Mouse (Mus musculus): ENCODE data around the gene Igsf3.

Igsf3 gene

DNA sequence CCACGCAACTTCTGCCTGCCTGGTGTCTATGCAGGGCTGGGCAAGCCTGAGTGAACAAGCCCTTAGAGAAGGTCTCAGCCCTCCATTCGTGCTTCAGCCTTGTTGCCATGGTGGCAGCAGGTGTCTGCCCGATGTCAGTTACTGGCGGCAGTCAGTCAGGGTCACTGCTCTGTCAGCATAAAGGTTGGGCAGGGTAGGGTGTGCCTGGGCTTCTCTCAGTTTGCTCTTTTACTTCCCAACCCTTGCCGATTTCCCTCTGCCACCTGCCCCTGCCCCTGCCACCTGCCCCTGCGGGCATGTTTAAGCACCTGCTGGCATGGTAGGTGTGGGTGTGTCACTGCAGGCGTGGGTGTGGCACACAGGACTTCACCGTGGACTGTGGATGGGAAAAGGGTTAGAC is 67.6 kb downstream of the Igsf3 start:
- no peak for DNase-seq (ENCODE audit: low spot score in 2 of 2)

GRCm38 (mm10) chr3:101447239-101447638 is 70.4 kb downstream of the Igsf3 start:
- DNase-seq (ENCODE audit: low spot score in 2 of 2): no peak

GRCm38 (mm10) chr3:101448765-101449164 is 71.9 kb downstream of the Igsf3 start:
- DNase-seq (ENCODE audit: low spot score in 2 of 2): no peak

DNA sequence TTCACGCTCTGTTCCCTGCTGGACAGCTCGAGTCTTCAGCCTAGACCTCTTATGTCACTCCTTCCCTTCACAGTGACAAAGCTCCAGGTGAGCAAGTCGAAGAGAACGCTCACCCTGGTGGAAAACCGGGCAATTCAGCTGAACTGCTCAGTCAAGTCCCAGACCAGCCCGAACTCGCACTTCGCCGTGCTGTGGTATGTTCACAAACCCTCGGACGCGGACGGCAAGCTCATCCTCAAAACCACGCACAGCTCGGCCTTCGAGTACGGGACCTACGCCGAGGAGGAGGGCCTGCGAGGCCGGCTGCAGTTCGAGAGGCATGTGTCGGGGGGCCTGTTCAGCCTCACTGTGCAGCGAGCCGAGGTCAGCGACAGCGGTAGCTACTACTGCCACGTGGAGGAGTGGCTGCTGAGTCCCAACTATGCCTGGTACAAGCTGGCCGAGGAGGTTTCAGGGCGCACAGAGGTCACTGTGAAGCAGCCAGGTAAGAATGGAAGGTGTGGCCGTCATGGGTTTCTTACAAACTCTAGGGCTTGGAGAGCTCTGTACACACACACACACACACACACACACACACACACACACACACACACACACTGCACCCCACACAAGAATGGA is 74.0 kb downstream of the Igsf3 start:
- DNase-seq (ENCODE audit: low spot score in 2 of 2): no peak

DNA sequence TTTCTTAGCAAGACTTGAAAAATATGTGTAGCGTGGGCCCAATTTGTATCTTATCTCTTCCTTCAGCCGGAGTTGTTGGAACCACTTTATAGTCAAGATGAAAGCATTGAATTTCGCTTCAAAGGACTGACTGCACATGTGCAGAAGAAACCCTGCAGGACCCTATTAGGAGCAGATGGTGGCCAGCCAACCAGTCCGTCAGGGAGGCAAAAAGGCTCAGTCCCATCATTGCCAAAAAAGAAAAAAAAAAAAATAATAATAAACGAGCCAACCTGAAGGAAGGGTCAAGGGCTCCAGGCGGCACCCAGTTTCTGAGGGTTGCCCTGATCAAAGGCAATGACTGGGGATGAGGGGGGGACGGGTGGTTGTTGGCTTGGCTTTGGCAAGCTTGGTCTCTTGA is 83.7 kb downstream of the Igsf3 start:
- no peak for DNase-seq (ENCODE audit: low spot score in 2 of 2)

DNA sequence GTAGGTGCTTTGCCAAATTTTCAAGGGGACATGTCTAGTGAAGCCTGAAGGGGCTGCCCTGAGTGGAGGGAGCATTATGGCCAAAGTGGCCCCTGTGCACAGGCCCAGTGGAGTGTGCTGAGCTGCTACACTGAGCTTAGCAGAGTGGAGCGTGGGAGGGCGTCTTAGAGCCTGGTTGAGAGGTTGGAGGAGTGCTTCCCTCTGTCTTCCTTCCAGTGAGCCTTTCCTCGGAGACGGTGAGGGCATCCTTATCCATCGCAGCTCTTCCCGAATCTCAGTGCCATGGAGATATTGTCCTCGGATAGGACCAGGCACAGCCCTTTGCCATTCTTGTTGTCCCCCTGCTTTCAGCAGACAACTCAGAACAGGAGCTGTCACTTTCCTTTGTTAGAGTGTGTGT is 84.2 kb downstream of the Igsf3 start:
- no peak for DNase-seq (ENCODE audit: low spot score in 2 of 2)

DNA sequence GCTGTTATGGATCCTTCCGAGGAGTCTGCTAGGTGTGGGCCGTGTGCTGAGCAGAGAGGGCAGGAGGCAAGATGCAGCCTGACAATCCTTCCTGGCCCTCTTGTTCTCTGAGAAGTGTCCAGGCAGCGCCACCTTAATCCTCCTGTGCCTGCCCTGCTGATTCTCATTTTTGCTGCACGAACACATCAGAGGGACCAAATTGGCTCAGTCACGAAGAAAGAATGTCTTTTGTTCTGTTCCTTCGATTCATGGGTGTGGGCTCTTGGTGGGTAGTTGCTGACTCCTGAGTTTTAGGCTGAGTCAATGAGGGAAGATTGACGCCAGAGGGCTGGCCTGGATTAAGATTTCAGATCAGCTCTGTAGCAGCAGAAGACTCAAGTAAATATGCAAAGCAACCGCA is 84.9 kb downstream of the Igsf3 start:
- no peak for DNase-seq (ENCODE audit: low spot score in 2 of 2)

GRCm38 (mm10) chr3:101462294-101462693 is 85.4 kb downstream of the Igsf3 start:
- peak; percentile 72 to 87 for DNase-seq (ENCODE audit: low spot score in 2 of 2)

DNA sequence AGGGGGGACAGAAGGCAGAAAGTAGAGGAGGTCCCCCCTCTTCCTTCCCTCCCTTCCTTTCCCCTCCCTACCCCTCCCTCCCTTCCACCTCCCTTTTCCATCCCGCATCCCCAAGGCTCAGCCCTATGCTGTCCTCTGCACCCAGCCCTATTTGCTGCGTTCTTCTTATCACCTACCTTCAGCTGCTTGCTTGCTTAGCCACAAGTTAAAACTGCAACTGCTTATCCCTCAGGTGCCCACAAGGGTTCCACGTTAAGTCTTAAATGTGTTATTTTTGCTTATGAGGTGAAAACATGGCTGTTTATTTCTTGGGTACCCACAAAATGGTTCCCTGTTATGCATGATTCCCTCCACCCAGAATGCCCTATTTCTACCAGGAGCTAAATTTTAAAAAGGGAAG is 86.6 kb downstream of the Igsf3 start:
- DNase-seq (ENCODE audit: low spot score in 2 of 2): no peak

- DNase-seq (ENCODE audit: low spot score in 2 of 2): no peak
These were observed 92.8 kb downstream of the Igsf3 start for GRCm38 (mm10) chr3:101469675-101470074.

GRCm38 (mm10) chr3:101471881-101472280 is 95.0 kb downstream of the Igsf3 start:
- DNase-seq (ENCODE audit: low spot score in 2 of 2): no peak

DNA sequence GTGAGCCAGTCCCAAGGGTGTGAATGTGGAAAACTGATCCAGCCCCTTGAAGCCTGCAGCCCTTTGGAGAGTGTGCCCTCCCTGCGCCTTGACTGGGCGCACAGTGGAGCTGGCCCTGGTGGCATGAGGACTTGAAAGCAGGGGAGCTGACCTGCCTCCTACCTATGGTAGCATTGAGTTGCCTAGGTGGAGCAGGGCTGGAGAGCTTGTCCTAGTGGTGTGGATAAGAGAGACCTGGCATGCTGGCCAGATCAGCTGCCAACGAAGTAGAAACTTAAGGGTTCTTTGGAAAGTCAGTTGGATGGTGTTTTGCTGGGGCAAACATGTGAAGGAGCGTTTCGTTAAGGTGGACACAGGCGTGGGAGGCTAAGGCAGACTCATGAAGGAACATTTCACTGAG is 105.1 kb downstream of the Igsf3 start:
- no peak for DNase-seq (ENCODE audit: low spot score in 2 of 2)

GRCm38 (mm10) chr3:101483256-101483983 is 106.5 kb downstream of the Igsf3 start:
- no peak for DNase-seq (ENCODE audit: low spot score in 2 of 2)

DNA sequence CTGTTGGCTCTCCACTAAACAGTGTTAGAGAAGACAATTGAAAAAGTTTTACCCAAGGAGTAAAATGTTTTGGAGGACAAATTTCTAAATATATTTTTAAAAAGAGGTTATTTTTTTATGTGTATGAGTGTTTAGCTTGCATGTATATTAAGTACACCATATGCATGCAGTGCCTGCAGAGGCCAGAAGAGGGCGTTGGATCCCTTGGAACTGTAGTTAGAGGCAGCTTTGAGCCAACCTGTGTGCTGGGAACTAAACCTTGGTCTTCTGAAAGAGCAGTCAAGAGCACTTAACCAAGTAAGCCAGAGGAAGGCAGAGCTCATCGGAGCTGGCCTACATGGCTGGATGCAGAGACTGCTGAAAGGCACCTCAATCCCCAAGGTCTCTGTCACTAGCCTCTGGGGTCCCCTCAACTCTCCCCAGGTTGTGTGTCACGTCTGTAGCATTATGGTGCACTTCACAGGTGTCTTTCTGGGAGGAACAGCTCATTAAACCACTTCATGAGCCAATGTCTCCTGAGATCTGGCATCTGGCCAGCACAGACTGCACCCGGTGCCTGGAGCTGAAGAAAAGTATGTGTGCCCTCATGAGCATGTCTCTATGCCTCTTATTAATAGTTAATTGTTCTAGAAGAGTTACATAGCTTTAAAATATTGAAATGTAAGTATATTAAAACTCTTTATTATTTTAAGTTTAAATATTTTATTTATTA is 109.3 kb downstream of the Igsf3 start:
- DNase-seq (ENCODE audit: low spot score in 2 of 2): no peak

DNA sequence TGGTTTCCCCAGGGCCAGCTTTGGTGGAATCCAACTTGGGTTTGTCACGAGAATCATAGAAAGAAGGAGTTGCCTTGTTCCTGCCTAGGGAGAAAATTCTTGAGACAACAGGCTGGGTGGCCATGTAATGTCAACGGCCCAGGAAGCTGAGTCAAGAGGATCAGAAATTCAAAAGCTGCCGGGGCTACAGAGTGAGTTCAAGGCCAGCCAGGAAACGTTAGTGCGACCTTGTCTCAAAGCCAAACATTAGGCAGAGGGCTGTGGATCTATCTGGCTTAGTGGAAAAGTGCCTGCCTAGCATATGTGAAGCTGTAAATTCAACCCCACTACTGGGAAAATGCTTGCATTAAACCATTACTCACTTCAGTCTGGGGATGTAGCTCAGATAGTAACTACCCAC is 110.6 kb downstream of the Igsf3 start:
- DNase-seq (ENCODE audit: low spot score in 2 of 2): no peak

DNA sequence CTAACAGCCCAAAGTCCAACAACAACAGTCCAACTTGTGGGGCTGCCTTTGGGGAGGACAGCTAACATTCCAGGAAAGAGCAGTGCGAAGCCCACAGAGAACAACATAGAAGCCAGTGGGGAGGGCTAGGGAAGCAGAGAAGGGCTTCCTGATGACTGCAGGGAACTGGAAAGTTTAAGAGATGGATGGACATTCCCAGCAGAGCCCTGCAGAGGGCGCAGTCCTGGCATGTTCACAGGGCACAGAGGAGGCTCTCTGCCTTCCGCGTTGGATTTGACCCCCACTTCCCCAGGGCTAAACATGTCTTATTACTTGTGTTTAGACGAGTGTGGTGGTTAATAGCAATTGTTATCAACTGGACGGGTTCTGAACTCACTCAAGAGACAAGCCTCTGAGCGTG is 111.3 kb downstream of the Igsf3 start:
- DNase-seq (ENCODE audit: low spot score in 2 of 2): no peak

- DNase-seq (ENCODE audit: low spot score in 2 of 2): no peak
These were observed 113.6 kb downstream of the Igsf3 start for GRCm38 (mm10) chr3:101490515-101490914.

DNA sequence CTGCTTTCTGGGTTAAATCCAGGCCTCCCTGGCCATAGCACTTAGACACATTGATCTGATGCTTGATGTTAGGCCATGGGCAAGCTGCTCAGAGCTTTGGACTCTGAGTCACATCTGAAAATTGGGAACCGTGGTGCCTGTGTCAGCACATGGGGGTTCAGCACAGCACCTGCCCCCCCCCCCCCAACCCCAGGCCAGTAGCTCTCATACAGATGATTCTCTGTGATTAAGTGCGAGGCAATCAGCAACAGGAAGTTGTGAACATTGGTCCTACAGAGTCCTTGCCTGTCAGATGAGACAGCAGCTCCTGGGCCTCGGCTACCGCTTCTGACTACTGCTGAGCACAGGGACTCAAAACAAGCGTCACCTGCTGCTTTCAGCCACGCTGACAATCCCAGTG is 116.0 kb downstream of the Igsf3 start:
- no peak for DNase-seq (ENCODE audit: low spot score in 2 of 2)

DNA sequence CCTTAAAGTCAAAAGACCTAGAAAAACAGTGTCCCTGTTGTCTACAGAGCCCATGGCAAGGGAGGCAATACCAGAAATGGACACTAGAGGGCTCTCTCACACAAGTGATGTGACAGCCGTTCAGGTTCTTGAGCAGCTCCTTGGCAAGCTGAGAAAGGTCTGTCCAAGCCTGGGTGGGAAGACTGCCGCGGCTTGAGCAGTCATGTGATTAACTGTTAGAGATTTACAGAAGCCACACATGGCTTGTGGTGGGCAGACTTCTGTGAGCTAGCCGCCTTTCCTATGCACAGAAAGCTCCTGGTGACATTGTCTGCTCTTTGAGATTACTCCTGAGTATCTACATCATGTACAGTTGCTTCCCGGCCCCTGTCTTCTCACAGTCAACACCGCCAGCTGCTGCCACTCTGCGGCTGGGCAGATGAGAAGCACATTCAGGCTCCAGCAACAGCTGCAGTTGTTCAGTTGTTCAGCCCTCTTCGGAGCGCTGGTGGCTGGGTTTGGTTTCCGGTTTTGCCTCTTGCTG is 117.1 kb downstream of the Igsf3 start:
- peak; percentile 90 to 95 for DNase-seq (ENCODE audit: low spot score in 2 of 2)

DNA sequence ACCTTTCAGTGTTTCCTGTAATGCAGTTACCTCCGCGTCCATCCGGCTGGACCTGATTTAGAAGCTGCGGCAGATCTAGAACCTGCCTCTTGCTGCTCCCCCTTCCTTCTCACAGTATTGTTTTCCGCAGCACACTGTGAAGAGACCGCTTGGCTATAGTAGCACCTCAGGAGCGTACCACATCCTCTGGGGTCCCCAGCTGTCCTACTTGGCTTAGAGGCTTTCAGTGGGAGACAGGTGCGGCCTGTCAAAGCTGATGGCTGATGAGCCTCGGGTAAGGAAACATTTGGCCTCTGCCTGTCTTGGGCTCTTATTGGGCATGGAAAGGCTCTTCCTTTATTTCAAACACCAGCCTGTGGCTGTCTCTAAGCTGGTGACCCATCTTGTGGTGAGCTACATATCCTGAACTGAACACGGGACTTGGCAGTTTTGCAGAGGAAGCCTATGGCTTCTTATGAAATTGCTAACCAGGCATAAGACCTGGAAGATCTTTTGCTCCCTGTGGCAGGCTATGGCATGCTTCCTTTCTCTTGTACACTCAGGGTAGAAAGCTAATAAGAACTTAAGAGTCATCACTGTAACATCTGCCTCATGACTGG is 120.6 kb downstream of the Igsf3 start:
- DNase-seq (ENCODE audit: low spot score in 2 of 2): no peak

DNA sequence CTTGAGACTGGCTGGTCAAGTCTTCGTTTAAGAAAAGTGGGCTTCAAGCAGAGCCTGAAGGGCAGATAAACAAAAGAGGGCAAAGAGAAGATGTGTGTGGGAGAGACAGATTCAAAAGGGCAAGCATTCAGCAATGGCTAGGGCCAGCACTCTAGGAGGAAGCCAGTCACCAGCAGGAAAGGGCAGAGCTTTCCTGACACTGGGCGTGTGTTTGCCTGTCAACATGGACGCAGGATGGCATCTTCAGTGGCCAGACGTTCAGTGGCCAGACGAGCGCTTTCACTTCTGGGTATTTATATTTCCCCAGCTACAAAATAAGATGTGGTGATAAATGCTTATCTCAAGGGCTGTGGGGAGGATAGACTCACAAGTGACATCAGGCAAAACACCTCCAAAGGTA is 123.0 kb downstream of the Igsf3 start:
- DNase-seq (ENCODE audit: low spot score in 2 of 2): no peak

- DNase-seq (ENCODE audit: low spot score in 2 of 2): no peak
These were observed 123.6 kb downstream of the Igsf3 start for GRCm38 (mm10) chr3:101500393-101501051.
